Mouse (Mus musculus) cerebellum, adult 11-12 months (tissue): ENCODE measurements at regions not wholly inside any gene's neighbourhood (a gene's known extent, or its start where the extent isn't known, plus 50 kb on each side); places are given as distances from the start of the nearest gene placed in this dataset.

ENCODE experiments used
- DNase-seq: peaks from one replicate; pipeline ENCODE4 v3.0.0; 2022

GRCm38 (mm10) chr4:119018573-119018972 lies 57.2 kb downstream of the Lao1 start:
- no peak for DNase-seq

GRCm38 (mm10) chr4:119019013-119019781 lies 57.8 kb downstream of the Lao1 start:
- no peak for DNase-seq

- DNase-seq = no peak
These were observed 61.0 kb downstream of the Lao1 start for GRCm38 (mm10) chr4:119022338-119022737.

GRCm38 (mm10) chr4:119026237-119026861 lies 65.0 kb downstream of the Lao1 start:
- no peak for DNase-seq

GRCm38 (mm10) chr4:119028208-119028821 lies 66.9 kb downstream of the Lao1 start:
- no peak for DNase-seq

GRCm38 (mm10) chr4:119029091-119029490 lies 67.7 kb downstream of the Lao1 start:
- DNase-seq = no peak

- DNase-seq = no peak
These were observed 68.4 kb downstream of the Lao1 start for GRCm38 (mm10) chr4:119029735-119030134.

GRCm38 (mm10) chr4:119030865-119031264 lies 69.5 kb downstream of the Lao1 start:
- no peak for DNase-seq

- no peak for DNase-seq
These were observed 71.6 kb downstream of the Lao1 start for GRCm38 (mm10) chr4:119033006-119033405.

GRCm38 (mm10) chr4:119036582-119036981 lies 71.9 kb upstream of the Slc2a1 start:
- DNase-seq = no peak

- DNase-seq = no peak
These were observed 68.5 kb upstream of the Slc2a1 start for GRCm38 (mm10) chr4:119040041-119040440.

GRCm38 (mm10) chr4:119041616-119042015 lies 66.9 kb upstream of the Slc2a1 start:
- no peak for DNase-seq

GRCm38 (mm10) chr4:119044005-119044677 lies 64.4 kb upstream of the Slc2a1 start:
- DNase-seq = no peak

GRCm38 (mm10) chr4:119044836-119045235 lies 63.7 kb upstream of the Slc2a1 start:
- no peak for DNase-seq

GRCm38 (mm10) chr4:119050867-119051353 lies 57.6 kb upstream of the Slc2a1 start:
- no peak for DNase-seq

- no peak for DNase-seq
These were observed 56.0 kb upstream of the Slc2a1 start for GRCm38 (mm10) chr4:119052537-119052936.

- no peak for DNase-seq
These were observed 55.3 kb upstream of the Slc2a1 start for GRCm38 (mm10) chr4:119053241-119053640.

GRCm38 (mm10) chr4:119053680-119054079 lies 54.8 kb upstream of the Slc2a1 start:
- DNase-seq = no peak

- DNase-seq = no peak
These were observed 54.4 kb upstream of the Slc2a1 start for GRCm38 (mm10) chr4:119054129-119054528.

GRCm38 (mm10) chr4:119057191-119057590 lies 51.3 kb upstream of the Slc2a1 start:
- DNase-seq = no peak

- DNase-seq = peak; percentile 11
These were observed 50.7 kb upstream of the Slc2a1 start for GRCm38 (mm10) chr4:119057826-119058225.
